Mouse (Mus musculus) colon, adult 2 months (tissue): ENCODE results near the gene Shisa7. TPM values are rescaled to one million over a fixed set of nuclear protein-coding genes. Genes with fewer than 3 reads are reported as not detected.

Experiments used
- polyA plus RNA-seq: library from polyadenylated mRNA; depleted of rRNA; stranded (reverse); fragments of >200 nt; gene quantifications from 2 replicates; pipeline ENCODE4 v1.2.3, GENCODE M21; 2012; rRNA removed

Gene Shisa7
- 2.0 and 2.8 TPM in 2 replicates for polyA plus RNA-seq

DNA sequence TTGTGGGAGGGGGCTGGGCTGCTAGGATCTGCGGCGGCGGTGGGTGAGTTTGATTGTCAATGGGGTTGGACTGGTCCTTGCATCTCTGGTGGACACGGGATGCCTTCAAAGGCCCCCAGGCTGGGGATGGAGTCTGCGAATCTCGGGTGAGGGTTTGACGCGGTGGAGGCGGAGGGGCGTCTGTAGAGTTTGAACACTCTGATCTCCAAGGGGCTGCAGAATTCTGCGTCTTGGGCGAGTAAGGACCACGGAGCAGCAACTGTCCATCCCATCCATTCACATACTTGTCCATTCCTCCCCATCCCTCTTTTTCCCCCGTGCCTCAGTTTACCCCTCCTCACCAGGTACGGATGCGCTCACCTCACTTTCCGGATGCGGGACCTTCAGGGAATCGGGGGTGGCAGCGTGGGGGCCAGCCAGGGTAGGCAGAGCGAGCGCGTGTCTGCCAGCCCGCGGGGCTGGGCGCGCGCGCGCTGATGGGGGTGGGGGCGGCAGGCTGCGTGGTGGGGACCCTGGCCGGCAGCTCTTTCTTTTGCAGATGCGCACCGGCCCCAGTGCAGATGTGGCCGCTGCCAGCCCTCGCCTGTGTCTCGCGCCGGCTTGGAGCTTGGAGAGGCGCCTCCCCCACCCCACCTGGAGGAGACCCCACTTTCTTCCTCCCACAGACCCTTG lies at the start of gene Shisa7:
TSS of gene Shisa7 (minus strand) at position 452 of the 672 bp plus-strand sequence.

DNA sequence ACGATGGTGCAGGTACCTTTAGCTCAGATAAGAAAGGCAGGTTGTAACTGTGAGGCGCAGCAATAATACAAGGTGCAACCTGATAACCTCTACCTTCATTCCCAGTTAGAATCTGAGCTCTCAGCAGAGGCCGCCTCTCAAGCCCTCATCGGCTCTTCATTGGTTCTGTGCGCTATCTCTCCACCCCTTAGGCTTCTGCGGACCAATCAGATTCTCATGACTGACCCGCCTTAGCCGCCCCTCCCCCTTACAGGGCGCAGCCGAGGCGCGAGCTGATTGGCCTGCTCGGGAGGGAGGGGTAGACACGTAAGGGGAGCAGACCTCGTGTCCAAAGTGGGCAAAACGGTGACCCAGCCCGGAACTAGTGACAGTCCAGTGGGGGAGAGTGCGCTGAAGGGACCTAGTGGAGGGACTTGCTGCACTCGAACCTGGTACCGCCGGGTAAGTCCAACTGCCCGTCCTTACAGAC lies 32.3 kb upstream of the Shisa7 start, which contains the start of gene Isoc2a:
TSS of gene Isoc2a (plus strand) at position 401 of the 469 bp plus-strand sequence.

DNA sequence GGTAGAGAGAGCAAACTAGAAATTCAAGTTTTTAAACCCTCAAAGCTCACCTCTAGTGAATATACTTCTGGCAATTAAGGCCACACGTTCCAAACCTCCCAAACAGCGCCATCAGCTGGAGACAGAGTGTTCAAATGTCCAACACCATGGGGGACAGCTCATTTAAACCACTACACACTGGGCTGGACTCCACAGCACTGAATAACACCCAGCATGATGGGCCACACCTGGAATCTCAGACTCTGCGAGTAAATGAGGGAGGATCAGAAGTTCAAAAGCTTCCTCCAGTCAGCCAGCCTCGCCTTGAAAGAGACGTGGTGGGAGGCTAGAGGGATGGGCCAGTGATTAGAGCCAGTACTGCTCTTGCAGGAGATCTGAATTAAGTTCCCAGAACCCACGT lies 25.6 kb upstream of the Shisa7 start, which contains the start of gene Isoc2b:
TSS of gene Isoc2b (minus strand) at position 126 of the 400 bp plus-strand sequence.

DNA sequence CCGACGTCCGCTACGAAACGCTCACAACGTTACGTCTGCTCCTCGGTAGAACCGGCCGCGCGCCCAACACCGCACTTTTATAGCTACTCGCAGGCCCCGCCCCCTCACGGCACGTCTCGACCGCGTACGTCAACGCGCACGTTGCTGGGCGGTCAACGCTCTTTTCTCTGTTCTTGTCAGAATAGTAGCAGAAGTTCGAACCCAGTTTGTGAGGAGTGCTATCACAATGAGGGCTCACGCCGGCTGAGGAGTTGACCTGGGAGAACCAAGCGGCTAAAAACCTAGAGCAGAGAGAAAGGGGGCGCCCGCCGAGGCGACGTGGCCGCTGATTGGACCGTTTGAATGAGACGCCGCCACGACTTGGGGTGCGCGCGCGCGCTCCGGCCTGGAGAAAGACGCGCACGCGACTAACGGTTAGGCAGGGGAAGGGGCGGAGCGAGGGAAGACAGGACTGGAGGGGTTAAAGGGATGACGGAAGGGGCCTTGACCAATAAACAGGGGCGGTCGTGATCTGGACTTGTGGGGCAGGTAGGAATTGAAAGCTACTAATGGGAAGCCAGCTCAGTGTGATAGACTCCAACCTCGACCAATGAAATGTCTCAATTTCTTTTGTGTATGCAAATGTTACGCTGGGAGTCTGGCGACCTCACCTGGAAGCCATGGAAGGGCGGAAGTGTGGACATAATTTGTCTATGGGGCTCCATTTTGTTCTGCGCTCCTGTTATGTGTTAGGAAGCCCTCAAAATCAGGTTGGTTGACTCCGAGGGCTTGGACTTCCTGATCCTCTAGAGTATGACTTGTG lies 32.0 kb downstream of the Shisa7 start, which contains the start of gene Ube2s:
TSS of gene Ube2s (minus strand) at position 288 of the 802 bp plus-strand sequence.

DNA sequence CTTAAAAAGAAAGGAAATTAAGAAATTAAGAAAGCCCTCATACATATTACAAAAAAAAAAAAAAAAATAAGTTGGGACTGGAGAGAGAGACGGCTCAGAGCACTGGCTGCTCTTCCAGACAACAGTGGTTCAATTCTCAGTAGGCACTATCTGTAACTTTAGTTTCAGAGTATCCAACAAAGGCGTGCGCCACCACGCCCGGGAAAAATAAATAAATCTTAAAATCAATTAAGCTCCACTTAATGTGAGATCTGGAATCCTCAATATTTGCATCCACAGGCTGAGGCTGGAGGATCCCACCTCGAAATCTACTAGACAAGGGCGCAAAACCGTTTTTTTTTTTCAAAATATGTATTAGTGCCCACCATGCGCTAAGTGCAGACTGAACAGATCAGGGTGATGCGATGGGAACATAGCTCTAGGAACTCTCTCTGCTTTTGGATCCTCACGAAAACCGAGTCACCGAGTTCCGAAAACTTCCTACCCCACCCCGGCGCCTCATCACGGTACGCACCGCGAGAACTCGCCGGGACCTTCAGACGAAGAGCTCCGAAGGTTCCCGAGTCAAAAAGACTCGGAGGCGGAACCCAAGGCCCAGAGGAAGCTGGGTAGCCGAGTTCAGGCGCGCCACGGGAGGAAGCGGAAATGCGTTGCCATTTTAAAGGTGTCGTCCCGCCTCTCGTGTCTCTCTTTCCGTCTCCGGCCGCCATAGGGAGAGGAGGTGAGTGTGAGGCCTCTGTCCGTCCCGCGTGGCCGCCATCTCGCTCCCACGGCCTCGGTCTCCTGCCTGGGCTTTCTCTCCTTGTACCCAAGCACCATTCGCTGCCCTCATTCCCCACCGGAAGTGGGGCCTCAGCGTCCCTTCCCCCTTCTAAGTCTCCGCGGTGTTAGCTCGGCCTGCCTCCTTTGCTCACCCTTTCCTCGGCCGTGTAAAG lies 52.0 kb downstream of the Shisa7 start, which contains the start of gene Rpl28:
TSS of gene Rpl28 (plus strand) at position 597 of the 935 bp plus-strand sequence.

DNA sequence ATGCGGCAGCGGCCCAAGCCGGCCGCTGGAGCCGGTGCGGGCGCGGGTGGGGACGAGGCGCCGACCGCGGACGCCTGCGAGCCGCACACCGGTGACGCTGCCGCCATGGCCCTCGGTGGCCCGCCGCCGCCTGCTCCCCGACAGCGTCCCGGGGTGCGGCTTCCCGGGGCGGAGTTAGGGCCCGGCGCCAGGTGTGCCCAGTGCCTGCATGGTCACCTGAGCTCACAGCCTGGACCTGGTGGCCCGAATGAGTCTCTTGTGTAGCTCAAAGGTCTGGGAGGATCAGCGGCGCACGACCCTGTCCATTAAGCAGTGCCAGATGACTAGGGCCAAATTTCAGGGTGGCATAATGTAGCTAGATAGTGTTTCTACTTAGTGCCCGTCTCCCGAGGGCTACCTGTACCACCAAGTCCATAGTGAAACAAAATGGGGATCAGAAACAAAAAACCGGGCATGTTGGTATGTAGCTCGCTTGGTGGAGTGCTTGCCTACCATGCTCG lies 55.0 kb downstream of the Shisa7 start, which contains the start of gene Tmem238:
TSS of gene Tmem238 (minus strand) at position 221 of the 500 bp plus-strand sequence.

GRCm38 (mm10) chr7:4782759-4783158 lies 61.7 kb downstream of the Shisa7 start, which contains the start of the genes Il11 and Tmem190:
Il11 (minus strand) TSS chr7:4782859.
Tmem190 (plus strand) TSS chr7:4782937.

Other genes with a start within 250 kb of the Shisa7 start
- 58.9 and 64.2 TPM in 2 replicates for gene Ptprh, start 240.7 kb downstream of the Shisa7 start, polyA plus RNA-seq
- 11.1 and 15.0 TPM in 2 replicates for gene Tmem86b, start 213.3 kb downstream of the Shisa7 start, polyA plus RNA-seq
- gene Ppp6r1, start 185.7 kb downstream of the Shisa7 start, polyA plus RNA-seq = 135 and 140 TPM in 2 replicates
- 43.6 and 46.8 TPM in 2 replicates for gene Hspbp1, start 159.6 kb downstream of the Shisa7 start, polyA plus RNA-seq
- gene Brsk1, start 154.1 kb downstream of the Shisa7 start, polyA plus RNA-seq = 5.2 and 6.4 TPM in 2 replicates
- gene Tmem150b, start 119.4 kb downstream of the Shisa7 start, polyA plus RNA-seq = 21.0 and 24.9 TPM in 2 replicates
- gene Kmt5c, start 104.6 kb downstream of the Shisa7 start, polyA plus RNA-seq = 187 and 215 TPM in 2 replicates
- 22.5 and 40.9 TPM in 2 replicates for gene Cox6b2, start 91.6 kb downstream of the Shisa7 start, polyA plus RNA-seq
- gene Fam71e2, start 73.4 kb downstream of the Shisa7 start, polyA plus RNA-seq = not detected in 2 replicates
- 0.90 and 1.0 TPM in 2 replicates for gene Il11, start 61.8 kb downstream of the Shisa7 start, polyA plus RNA-seq
- gene Tmem190, start 61.8 kb downstream of the Shisa7 start, polyA plus RNA-seq = not detected in 2 replicates
- gene Tmem238, start 55.0 kb downstream of the Shisa7 start, polyA plus RNA-seq = 227 and 263 TPM in 2 replicates
- 405 and 513 TPM in 2 replicates for gene Rpl28, start 51.8 kb downstream of the Shisa7 start, polyA plus RNA-seq
- gene Ube2s, start 32.1 kb downstream of the Shisa7 start, polyA plus RNA-seq = 143 and 257 TPM in 2 replicates
- 40.8 and 52.6 TPM in 2 replicates for gene Isoc2b, start 25.6 kb upstream of the Shisa7 start, polyA plus RNA-seq
- gene Isoc2a, start 32.5 kb upstream of the Shisa7 start, polyA plus RNA-seq = 18.6 and 21.4 TPM in 2 replicates
- 0.08 TPM in 1 of 2 replicates, not detected in the other for gene Gm36210, start 61.8 kb upstream of the Shisa7 start, polyA plus RNA-seq
- gene Zfp628, start 70.5 kb upstream of the Shisa7 start, polyA plus RNA-seq = 31.6 and 31.7 TPM in 2 replicates
- gene Nat14, start 77.3 kb upstream of the Shisa7 start, polyA plus RNA-seq = 16.0 and 18.1 TPM in 2 replicates
- 12.0 and 12.4 TPM in 2 replicates for gene Ssc5d, start 81.1 kb upstream of the Shisa7 start, polyA plus RNA-seq
- gene Sbk2, start 119.7 kb upstream of the Shisa7 start, polyA plus RNA-seq = 0.09 and 0.30 TPM in 2 replicates
- gene Sbk3, start 126.5 kb upstream of the Shisa7 start, polyA plus RNA-seq = 0.28 TPM in 1 of 2 replicates, not detected in the other
- 60.1 and 63.9 TPM in 2 replicates for gene Zfp579, start 151.5 kb upstream of the Shisa7 start, polyA plus RNA-seq
- 58.6 and 61.0 TPM in 2 replicates for gene Zfp524, start 169.7 kb upstream of the Shisa7 start, polyA plus RNA-seq
- 35.6 and 36.3 TPM in 2 replicates for gene Fiz1, start 170.0 kb upstream of the Shisa7 start, polyA plus RNA-seq
- gene Gm44973, start 170.8 kb upstream of the Shisa7 start, polyA plus RNA-seq = 0.35 TPM in 1 of 2 replicates, not detected in the other
- 37.3 and 43.2 TPM in 2 replicates for gene Zfp865, start 175.7 kb upstream of the Shisa7 start, polyA plus RNA-seq
- gene Ccdc106, start 175.9 kb upstream of the Shisa7 start, polyA plus RNA-seq = 3.0 and 3.6 TPM in 2 replicates
- gene 4632433K11Rik, start 189.4 kb upstream of the Shisa7 start, polyA plus RNA-seq = not detected in 2 replicates
- 6.4 and 8.7 TPM in 2 replicates for gene Zfp784, start 193.8 kb upstream of the Shisa7 start, polyA plus RNA-seq
- 15.7 and 17.3 TPM in 2 replicates for gene Zfp580, start 206.8 kb upstream of the Shisa7 start, polyA plus RNA-seq
- gene U2af2, start 217.4 kb upstream of the Shisa7 start, polyA plus RNA-seq = 136 and 150 TPM in 2 replicates
- gene Epn1, start 235.5 kb upstream of the Shisa7 start, polyA plus RNA-seq = 351 and 358 TPM in 2 replicates